Mouse (Mus musculus) erythroid progenitor cell, adult 5-6 weeks (primary cell): Measurements from ENCODE around the gene Pdyn. TPM values are rescaled to one million over a fixed set of nuclear protein-coding genes. Genes with fewer than 3 reads are reported as not detected.

Experiments
- ATAC-seq: replicated peaks from 2 replicates; pipeline ENCODE4 v1.8.0; 2016; ENCODE audit warnings: moderate number of reproducible peaks, mild to moderate bottlenecking, moderate TSS enrichment, inconsistent platforms; ENCODE audit not compliant: poor library complexity, low FRiP score, severe bottlenecking
- total RNA-seq, 2 experiments: library from RNA; stranded (forward) in 1 of 2; stranded (reverse) in 1 of 2; fragments of 150-400 nt in 1 of 2; fragments of 186-747, 209-891 nt in 1 of 2; gene quantifications; 2 replicates each; pipeline versions ENCODE4 v1.2.3 to v1.2.4; 2015 to 2017; ENCODE audit warnings: low replicate concordance in 2 of 2

Gene Pdyn
- total RNA-seq, 2 experiments from 2014 or later: not detected

DNA sequence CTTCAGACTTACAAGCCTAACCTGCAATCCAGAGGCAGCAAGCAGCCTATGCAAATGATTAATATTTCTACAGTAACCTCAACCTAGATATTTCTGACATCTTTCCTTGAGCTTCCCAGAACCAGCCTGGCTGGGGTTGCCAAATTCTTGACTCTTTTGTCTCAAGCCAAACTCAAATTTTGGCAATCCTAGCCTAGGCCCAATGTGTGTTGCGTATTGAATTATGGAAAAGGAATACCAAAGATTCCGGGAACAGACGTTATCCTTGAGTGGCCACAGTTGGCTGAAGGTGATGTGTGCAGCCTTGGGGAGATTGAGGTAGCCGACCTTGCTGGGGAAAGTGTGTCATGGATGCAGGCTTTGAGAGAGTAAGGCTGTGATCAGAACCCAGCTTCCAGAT lies 40.8 kb downstream of the Pdyn start:
- no peak for ATAC-seq

GRCm38 (mm10) chr2:129655033-129655432 lies 44.6 kb downstream of the Pdyn start:
- ATAC-seq: no peak

DNA sequence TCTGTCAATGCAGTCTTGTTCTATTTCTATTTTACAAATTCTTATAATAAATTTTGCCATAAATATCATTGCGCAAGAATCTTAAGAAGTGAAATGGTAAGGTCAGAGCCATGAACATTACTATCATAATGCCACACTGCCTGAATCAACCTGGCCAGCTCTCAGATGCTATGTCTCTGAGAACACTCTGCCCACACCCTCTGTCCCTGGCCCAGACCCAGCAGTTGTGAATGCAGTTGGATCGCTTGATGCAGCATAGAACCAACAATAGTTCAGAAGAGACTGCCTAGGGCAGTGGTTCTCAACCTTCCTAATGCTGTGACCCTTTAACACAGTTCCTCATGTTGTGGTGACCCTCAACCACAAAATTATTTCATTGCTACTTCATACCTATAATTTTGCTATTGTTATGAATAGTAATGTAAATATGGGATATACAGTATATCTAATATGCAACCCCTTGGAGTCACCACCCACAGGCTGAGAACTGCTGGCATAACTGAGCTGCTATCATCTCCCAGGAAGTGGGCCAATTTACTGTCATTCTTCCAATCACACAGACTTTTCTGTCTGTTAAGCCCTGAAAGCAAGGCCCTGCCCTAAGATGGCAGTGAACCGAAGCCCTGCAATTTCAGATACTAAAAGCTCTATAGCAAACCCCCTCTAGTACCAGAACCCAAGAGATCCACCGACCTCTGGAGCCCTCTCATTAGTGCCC lies 45.3 kb downstream of the Pdyn start:
- peak; percentile 61 for ATAC-seq

DNA sequence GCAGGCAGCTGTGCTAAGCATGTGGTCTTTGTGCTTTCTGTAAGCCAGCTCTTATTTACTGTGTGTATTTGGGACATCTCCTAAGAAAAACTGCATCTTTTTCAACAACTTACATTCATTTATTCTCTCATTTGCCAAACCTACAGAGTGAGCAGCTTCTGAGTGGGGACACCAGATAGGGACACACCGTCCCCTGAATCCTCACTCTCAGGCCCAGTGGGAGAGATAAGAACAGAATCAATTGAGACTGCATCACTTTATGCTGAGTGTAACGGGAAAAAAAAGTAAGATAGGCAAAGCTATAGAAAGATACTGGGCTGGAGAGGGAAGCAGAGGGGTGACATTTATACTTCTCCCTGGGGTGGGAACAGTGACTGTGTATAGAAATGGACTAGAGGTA lies 46.0 kb downstream of the Pdyn start:
- ATAC-seq: peak; percentile 56; the same call in 1 of the 2 replicates

- ATAC-seq: no peak
Measured at GRCm38 (mm10) chr2:129652616-129653015, 47.0 kb downstream of the Pdyn start.

Other genes starting within 250 kb of the Pdyn start
- gene F830045P16Rik, start 163.2 kb downstream of the Pdyn start, total RNA-seq (2015; ENCODE audit: low replicate concordance): not detected in 2 replicates
- not detected in 2 replicates for gene F830045P16Rik, start 163.2 kb downstream of the Pdyn start, total RNA-seq (2017; ENCODE audit: low replicate concordance)
- gene Sirpa, start 107.0 kb downstream of the Pdyn start, total RNA-seq (2015; ENCODE audit: low replicate concordance): 54.8 and 63.7 TPM in 2 replicates
- 44.2 and 46.7 TPM in 2 replicates for gene Sirpa, start 107.0 kb downstream of the Pdyn start, total RNA-seq (2017; ENCODE audit: low replicate concordance)
- 6.3 and 11.5 TPM in 2 replicates for gene Stk35, start 100.7 kb upstream of the Pdyn start, total RNA-seq (2015; ENCODE audit: low replicate concordance)
- 12.3 and 15.7 TPM in 2 replicates for gene Stk35, start 100.7 kb upstream of the Pdyn start, total RNA-seq (2017; ENCODE audit: low replicate concordance)